Mouse (Mus musculus) forebrain, embryonic 11.5 days (tissue): ENCODE data around the gene Tmx1. TPM values are rescaled to one million over a fixed set of nuclear protein-coding genes. Genes with fewer than 3 reads are reported as not detected.
A peak's percentile ranks its signal among the peaks of the same experiment; 100 is the strongest.

ENCODE experiments used
- ATAC-seq: fragments of 200-750 bp; cut with Nextera tagmentation; replicated peaks from 2 replicates; pipeline ENCODE4 v1.8.0; 2017; ENCODE audit warnings: moderate TSS enrichment; ENCODE audit not compliant: low FRiP score
- DNase-seq: peaks from one replicate; pipeline ENCODE4 v3.0.0-alpha.2; 2017; ENCODE audit warnings: low spot score
- H3K27ac ChIP-seq: fragments of 300-500 bp; sonication (generic); 2 replicates; pipeline ENCODE4 v1.5.1; 2014; ENCODE audit warnings: low read depth, low read length
- H3K27me3 ChIP-seq: fragments of 300-500 bp; sonication (generic); 2 replicates; pipeline ENCODE4 v1.6.1; 2014; ENCODE audit warnings: mild to moderate bottlenecking, low read length, mixed read lengths; ENCODE audit not compliant: control insufficient read depth, insufficient read depth
- H3K36me3 ChIP-seq: fragments of 300-500 bp; sonication (generic); 2 replicates; pipeline ENCODE4 v1.6.1; 2014; ENCODE audit warnings: mild to moderate bottlenecking, low read length, moderate library complexity, mixed read lengths; ENCODE audit not compliant: control insufficient read depth, insufficient read depth
- H3K4me1 ChIP-seq: fragments of 300-500 bp; sonication (generic); replicated peaks from 2 replicates; pipeline ENCODE4 v1.6.1; 2014; ENCODE audit warnings: low read length, mixed read lengths; ENCODE audit not compliant: control insufficient read depth, insufficient read depth
- H3K4me2 ChIP-seq: fragments of 300-500 bp; sonication (generic); 2 replicates; pipeline ENCODE4 v1.6.1; 2014; ENCODE audit warnings: low read depth, mild to moderate bottlenecking, low read length, moderate library complexity, mixed read lengths; ENCODE audit not compliant: severe bottlenecking
- H3K4me3 ChIP-seq: fragments of 300-500 bp; sonication (generic); 2 replicates; pipeline ENCODE4 v1.5.1; 2014; ENCODE audit warnings: low read depth, low read length
- H3K9ac ChIP-seq: fragments of 300-500 bp; sonication (generic); 2 replicates; pipeline ENCODE4 v1.6.1; 2014; ENCODE audit warnings: low read length
- H3K9me3 ChIP-seq: fragments of 300-500 bp; sonication (generic); 2 replicates; pipeline ENCODE4 v1.6.1; 2016; ENCODE audit warnings: low read length, mixed read lengths; ENCODE audit not compliant: control insufficient read depth
- WGBS: fragments of 180-500 bp; shearing (Covaris S2); extraction: QIAGEN DNeasy Blood & Tissue Kit; methylation state at CpG from one replicate; pipeline ENCODE4 v1.1.7; 2014; 5-methylcytosine and 5-hydroxymethylcytosine counted together
- polyA plus RNA-seq: library from polyadenylated mRNA; unstranded; fragments of >200 nt; fragmentation: Nextera tagmentation; extraction: Ambion mirVana; gene quantifications from 2 replicates; pipeline ENCODE4 v1.2.1, GENCODE M21; 2014

The Tmx1 gene
- polyA plus RNA-seq = 108 and 124 TPM in 2 replicates

GRCm38 (mm10) chr12:70452726-70453645 is at the start of gene Tmx1:
Gene Tmx1, plus strand, starts transcription at chr12:70453095.
- under 1% methylated on average over 58 of the region's 58 CpGs for WGBS
- ATAC-seq = peak; percentile 99
- Histone ChIP-seq H3K4me3 (peak within 1 kb of the TSS; percentile 72), H3K27ac (peak within 1 kb of the TSS; percentile 33; the same call in 1 of the 2 replicates), H3K9ac (peak within 1 kb of the TSS; percentile 87), H3K27me3 (no peaks in the 10 kb centered on the region), H3K36me3 (no peaks in the 10 kb centered on the region; the same call in 1 of the 2 replicates), H3K4me2 (peak within 1 kb of the TSS; percentile 54), H3K9me3 (no peaks in the 10 kb centered on the region), H3K4me1 (peaks cover 5% of the 10 kb centered on the region; the same call in 1 of the 2 replicates)
- peak; percentile 99 for DNase-seq

DNA sequence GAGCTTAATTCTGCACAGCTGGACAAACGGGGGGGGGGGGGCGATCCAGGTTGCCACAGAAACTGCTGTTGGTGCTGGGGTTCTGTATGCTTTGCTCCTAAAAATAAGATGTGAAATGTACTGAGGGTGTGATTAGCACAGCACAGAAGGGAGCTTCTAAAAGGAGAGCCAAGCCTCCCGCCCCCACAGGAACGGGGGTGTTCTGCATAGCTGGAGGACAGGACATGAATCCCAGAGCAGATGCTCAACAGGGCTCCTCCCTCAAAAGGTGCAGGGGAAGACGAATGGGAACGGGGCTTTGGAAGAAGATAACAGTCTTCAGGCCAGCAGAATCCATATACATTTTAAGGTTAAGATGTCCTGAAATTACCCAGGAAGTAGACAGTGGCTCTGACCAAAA is 48.6 kb upstream of the Tmx1 start:
- Histone ChIP-seq H3K4me3 (no peak overlapping the region), H3K27me3 (no peaks in the 10 kb centered on the region), H3K36me3 (no peaks in the 10 kb centered on the region), H3K9ac (no peak overlapping the region), H3K9me3 (no peaks in the 10 kb centered on the region), H3K4me1 (no peaks in the 10 kb centered on the region), H3K4me2 (no peak overlapping the region), H3K27ac (no peak overlapping the region)
- 67% methylated on average over 6 of the region's 6 CpGs for WGBS
- no peak for ATAC-seq
- DNase-seq = no peak

DNA sequence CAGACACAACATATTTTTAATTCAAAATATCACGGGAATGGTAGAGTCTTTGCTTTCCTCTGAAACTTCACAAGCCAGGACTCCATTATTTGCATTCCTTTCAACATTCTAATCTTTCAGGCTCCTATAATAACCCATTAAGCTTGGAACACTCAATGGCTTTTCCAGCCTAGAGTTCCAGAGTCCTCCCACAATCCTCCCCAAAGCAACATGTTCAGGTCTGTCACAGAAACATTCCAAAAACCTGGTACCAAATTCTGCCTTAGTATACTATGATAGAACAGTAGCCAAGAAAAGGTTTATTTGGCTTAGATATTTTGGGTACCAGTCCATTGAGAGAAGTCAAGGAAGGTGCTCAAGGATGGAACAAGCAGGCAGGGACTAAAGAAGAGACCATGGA is 44.5 kb upstream of the Tmx1 start:
- Histone ChIP-seq H3K4me2 (no peak overlapping the region), H3K4me1 (no peaks in the 10 kb centered on the region), H3K27me3 (no peaks in the 10 kb centered on the region), H3K27ac (no peak overlapping the region), H3K36me3 (no peaks in the 10 kb centered on the region), H3K9me3 (no peaks in the 10 kb centered on the region), H3K4me3 (no peak overlapping the region), H3K9ac (no peak overlapping the region)
- WGBS = 78% methylated on average over 1 of the region's 1 CpGs
- DNase-seq (no peak), ATAC-seq (no peak)

GRCm38 (mm10) chr12:70409600-70409999 is 43.3 kb upstream of the Tmx1 start:
- H3K9me3 ChIP-seq = no peaks in the 10 kb centered on the region
- 82% methylated on average over 2 of the region's 2 CpGs for WGBS
- no peaks in the 10 kb centered on the region for H3K36me3 ChIP-seq

DNA sequence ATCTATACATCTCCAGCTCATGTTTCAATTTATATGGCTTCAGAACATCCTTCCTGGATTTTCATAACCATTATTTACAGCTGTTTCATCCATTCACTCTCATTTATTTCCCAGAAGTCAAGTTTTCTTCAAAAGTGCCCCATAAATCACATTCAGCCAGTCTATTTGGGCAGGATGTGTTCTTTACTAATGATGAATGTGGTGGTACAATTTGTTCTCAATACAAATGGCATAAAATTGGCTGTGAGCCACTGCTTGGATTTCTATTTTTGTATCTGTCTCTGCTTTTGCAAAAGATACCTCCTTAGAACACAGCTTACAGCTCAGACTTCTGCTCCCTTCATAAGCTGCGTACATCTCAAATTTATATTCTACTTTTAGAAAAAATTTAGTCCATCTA is 32.7 kb upstream of the Tmx1 start:
- 100% methylated on average over 1 of the region's 1 CpGs for WGBS
- ATAC-seq (no peak), DNase-seq (no peak)
- Histone ChIP-seq H3K36me3 (no peaks in the 10 kb centered on the region), H3K4me1 (no peaks in the 10 kb centered on the region), H3K9ac (no peak overlapping the region), H3K27me3 (no peaks in the 10 kb centered on the region), H3K9me3 (no peaks in the 10 kb centered on the region), H3K4me3 (no peak overlapping the region), H3K4me2 (no peak overlapping the region), H3K27ac (no peak overlapping the region)

More at GRCm38 (mm10) chr12:70409600-70409999, 43.3 kb upstream of the Tmx1 start:
- ATAC-seq (no peak), DNase-seq (no peak)
- Histone ChIP-seq H3K4me3 (no peak overlapping the region), H3K27me3 (no peaks in the 10 kb centered on the region), H3K9ac (no peak overlapping the region), H3K27ac (no peak overlapping the region), H3K4me1 (no peaks in the 10 kb centered on the region), H3K4me2 (no peak overlapping the region)

DNA sequence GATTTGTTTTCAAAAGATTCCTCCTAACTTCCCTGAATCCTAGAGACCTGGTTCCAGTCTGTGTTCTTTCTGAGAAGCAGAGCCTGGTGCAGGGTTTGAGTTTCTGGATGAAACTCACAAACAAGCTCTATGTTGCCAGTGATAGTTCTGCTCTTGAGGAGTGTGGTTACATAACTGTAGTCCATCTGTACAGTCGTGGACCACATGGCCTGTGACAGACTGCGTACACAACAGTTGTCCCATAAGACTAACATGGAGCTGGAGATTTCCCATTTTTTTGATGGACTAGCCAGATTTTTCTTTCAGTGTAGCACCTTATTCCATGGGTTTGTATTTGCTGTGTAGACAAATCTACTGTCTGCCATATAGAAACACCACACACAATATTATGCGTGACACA is 31.9 kb upstream of the Tmx1 start:
- Histone ChIP-seq H3K27me3 (no peaks in the 10 kb centered on the region), H3K9ac (no peak overlapping the region), H3K9me3 (no peaks in the 10 kb centered on the region), H3K36me3 (no peaks in the 10 kb centered on the region), H3K4me2 (no peak overlapping the region), H3K4me3 (no peak overlapping the region), H3K27ac (no peak overlapping the region), H3K4me1 (no peaks in the 10 kb centered on the region)
- 91% methylated on average over 3 of the region's 3 CpGs for WGBS
- ATAC-seq (no peak), DNase-seq (no peak)

- Histone ChIP-seq H3K27ac (peak overlapping the region; percentile 28; the same call in 1 of the 2 replicates), H3K4me2 (no peak overlapping the region), H3K36me3 (no peaks in the 10 kb centered on the region), H3K4me1 (no peaks in the 10 kb centered on the region), H3K9me3 (no peaks in the 10 kb centered on the region), H3K4me3 (no peak overlapping the region), H3K9ac (no peak overlapping the region), H3K27me3 (no peaks in the 10 kb centered on the region)
- 62% methylated on average over 9 of the region's 9 CpGs for WGBS
- DNase-seq = peak; percentile 54
- ATAC-seq = peak; percentile 85
Measured at GRCm38 (mm10) chr12:70422322-70423118, 30.4 kb upstream of the Tmx1 start.

GRCm38 (mm10) chr12:70427885-70428284 is 25.0 kb upstream of the Tmx1 start:
- no peaks in the 10 kb centered on the region for H3K36me3 ChIP-seq
- H3K4me3 ChIP-seq = no peak overlapping the region
- H3K4me2 ChIP-seq = no peak overlapping the region
- ATAC-seq (no peak), DNase-seq (no peak)
- no peaks in the 10 kb centered on the region for H3K4me1 ChIP-seq
- H3K27me3 ChIP-seq = no peaks in the 10 kb centered on the region
- no peaks in the 10 kb centered on the region for H3K9me3 ChIP-seq
- WGBS = 82% methylated on average over 3 of the region's 3 CpGs
- H3K9ac ChIP-seq = no peak overlapping the region
- H3K27ac ChIP-seq = no peak overlapping the region
